Mouse (Mus musculus) embryonic stem cell, embryonic (primary cell): ENCODE measurements at regions not wholly inside any gene's neighbourhood (a gene's known extent, or its start where the extent isn't known, plus 50 kb on each side); places are given as distances from the start of the nearest gene placed in this dataset.

ENCODE experiments used
- CTCF ChIA-PET, 4 experiments: fragments of 300-600 bp in 2 of 4; fragments of 350-600 bp in 2 of 4; sonication (Branson Sonifier 250); formaldehyde crosslinking; loops; one replicate each; lab custom pipeline; 2022; ENCODE audit warnings: inconsistent platforms in 2 of 4; lab: Charles Lee
- POLR2A ChIA-PET, 4 experiments: fragments of 300-600 bp in 2 of 4; fragments of 350-600 bp in 2 of 4; sonication (Branson Sonifier 250); formaldehyde crosslinking; loops; one replicate each; lab custom pipeline; 2022; ENCODE audit warnings: antibody characterized with exemption in 4 of 4, inconsistent platforms in 1 of 4; lab: Charles Lee

DNA sequence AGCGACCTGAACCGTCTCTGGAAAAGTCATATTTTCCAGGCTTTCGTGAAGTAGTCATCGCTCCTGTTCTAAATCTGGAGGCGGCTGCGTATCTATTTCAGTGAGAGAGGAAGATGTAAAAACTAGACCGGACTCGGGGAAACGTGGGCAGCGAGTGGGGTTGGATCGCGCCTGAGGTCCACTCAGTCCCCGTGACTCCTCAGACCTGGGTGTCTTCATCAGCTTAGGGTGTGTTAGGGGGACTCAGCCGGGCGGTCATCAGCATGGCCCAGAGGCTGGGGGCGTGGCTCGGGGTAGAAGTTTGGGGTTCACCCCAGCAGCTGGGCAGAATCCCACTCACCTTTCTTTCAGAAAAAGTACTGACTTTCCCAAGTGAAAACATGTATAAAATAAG lies 85.6 kb upstream of the Arid1b start:
- ChIA-PET CTCF (no interaction called here), POLR2A (interaction anchor here in 2 of 4 experiments (0.6 to 1.5 kb wide), 2 partner anchors 38 to 91 kb away, joined by 4 read pairs; no protein-coding TSS in a partner anchor)

DNA sequence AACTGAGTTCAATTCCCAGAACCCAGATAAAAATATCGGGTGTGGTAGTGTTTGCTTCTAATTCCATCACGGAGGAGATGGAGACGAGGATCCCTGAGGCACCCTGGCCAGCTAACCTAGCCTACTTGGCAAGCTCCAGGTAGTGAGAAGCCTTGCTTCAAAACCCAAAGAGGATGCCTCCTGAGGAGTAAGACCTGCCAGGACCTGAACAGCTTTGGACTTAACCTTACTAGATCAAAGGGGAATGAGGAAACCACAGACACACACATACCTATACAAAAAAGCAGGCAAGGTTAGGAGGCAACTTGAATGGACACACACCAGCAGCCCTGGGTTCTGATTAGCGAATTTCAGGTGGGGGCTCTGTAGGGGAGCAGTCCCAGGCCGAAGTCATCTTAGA lies 84.0 kb upstream of the Arid1b start:
- ChIA-PET POLR2A (no interaction called here), CTCF (no interaction called here)

GRCm38 (mm10) chr17:4913001-4913400 lies 81.1 kb upstream of the Arid1b start:
- ChIA-PET CTCF (no interaction called here), POLR2A (no interaction called here)

DNA sequence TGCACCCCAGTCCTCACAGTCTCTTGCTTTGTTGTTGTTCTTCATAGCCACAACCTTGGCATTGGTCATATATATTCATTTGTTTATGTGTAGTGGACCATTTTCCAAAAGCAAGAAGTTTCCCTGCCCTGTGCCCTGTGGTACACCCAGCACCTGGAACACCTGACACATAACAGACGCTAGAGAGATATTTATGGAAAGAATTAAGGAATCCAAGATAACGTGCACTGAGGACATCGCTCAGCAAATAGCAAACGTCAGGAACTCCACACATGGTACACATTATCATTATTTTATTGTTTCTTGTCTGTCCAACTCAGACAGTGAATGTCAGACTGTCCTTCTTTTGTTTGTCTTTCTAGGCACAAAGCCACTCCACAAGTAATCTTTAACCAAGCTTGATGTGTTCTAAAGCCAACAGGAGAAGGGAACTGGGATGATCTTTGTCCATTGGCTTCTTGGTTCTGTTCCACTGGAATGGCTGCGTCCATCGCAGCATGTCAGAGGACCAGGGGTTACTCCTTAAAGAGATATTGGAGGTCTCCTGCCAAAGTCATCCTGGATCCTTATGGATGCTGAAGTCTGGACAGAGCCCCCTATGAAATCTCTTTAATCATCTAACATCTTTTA lies 74.2 kb upstream of the Arid1b start:
- CTCF ChIA-PET = no interaction called here
- POLR2A ChIA-PET = no interaction called here

DNA sequence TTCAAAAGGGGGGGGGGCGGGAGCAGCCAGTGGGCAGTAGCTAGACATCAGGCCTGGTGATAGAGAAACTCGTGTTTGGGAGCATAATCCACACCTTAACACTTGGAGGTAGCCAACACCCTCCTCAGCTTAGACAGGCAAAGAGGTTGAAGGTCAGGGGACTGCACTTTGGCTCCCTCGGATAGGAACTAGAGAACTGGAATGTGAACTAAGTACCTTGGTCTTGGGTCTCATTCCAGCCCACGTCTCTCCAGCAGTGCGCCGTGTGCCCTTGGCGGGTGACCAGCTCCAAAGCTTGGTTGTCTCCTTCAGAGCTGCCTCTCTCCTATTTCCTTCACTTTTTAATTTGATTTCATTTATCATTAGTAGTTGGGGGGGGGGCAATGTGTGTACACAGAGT lies 73.0 kb upstream of the Arid1b start:
- CTCF ChIA-PET = no interaction called here
- POLR2A ChIA-PET = interaction anchor here in 3 of 4 experiments (0.6 to 1.0 kb wide), 6 partner anchors 14 to 269 kb away, joined by 3 to 5 read pairs (median 3); no protein-coding TSS in a partner anchor

DNA sequence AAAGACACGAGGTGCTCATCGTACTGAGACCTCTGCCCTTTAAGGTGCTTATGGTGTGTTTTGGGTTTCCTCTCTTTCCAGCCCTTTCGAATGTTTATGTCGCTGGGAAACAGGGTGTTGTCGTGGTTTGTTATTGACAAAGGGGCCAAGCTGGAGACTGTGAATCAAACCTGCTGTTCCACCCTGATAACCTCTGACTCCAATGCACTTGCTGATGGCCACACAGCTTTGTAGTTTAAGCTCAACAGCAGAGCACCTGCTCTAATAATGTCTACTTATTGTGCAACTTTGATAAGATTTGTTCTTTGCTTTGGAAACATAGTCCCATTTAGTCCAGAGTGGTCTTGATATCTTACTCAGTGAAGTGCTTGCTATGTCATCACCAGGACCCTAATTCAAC lies 65.5 kb upstream of the Arid1b start:
- ChIA-PET POLR2A (interaction anchor here in 1 of 4 experiments (0.9 kb wide), 1 partner anchor 10 kb away, joined by 3 read pairs; no protein-coding TSS in a partner anchor), CTCF (no interaction called here)

DNA sequence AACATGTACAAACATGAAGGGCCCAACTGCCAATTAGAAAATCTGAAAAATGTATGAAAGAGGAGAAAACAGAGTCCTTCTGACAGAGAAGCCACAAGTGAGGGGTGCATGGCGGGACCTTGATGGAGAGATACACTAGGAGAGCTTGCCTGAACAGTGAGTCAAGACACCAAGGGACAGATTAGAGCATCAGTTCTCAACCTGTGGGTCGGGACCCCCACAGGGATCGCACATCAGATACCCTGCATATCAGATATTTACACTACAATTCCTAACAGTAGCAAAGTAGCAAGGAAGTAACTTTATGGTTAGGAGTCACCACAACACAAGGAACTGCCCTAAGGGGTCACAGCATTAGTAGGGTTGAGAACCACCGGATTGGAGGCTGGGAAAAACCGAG lies 58.9 kb upstream of the Arid1b start:
- ChIA-PET POLR2A (no interaction called here), CTCF (no interaction called here)

DNA sequence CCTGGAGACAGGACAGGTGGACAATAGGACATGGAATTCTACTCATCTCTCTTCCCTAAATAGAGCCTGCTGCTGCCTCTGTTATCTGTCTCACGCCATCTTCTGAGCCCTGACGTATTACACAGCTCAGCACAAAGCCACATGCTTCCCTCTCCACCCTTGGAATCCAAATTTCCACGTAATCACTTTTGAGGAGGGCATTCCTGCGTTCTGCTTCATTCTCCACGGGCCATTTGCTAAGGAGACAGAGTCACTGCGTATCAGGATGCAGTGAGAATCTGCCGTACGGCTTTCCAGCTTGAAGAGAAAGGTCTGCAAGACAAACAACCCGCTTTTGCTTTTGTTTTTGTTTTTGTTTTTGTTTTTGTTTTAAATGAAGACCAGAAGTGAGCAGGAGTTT lies 53.5 kb upstream of the Arid1b start:
- POLR2A ChIA-PET = interaction anchor here in 1 of 4 experiments (0.7 kb wide), 1 partner anchor 14 kb away, joined by 3 read pairs; no protein-coding TSS in a partner anchor

GRCm38 (mm10) chr17:4941286-4941800 lies 52.8 kb upstream of the Arid1b start:
- CTCF ChIA-PET = interaction anchor here in 1 of 4 experiments (0.7 kb wide), 1 partner anchor 10 kb away, joined by 5 read pairs; no protein-coding TSS in a partner anchor
- POLR2A ChIA-PET = interaction anchor here in 2 of 4 experiments (0.6 to 1.5 kb wide), 5 partner anchors 13 to 56 kb away, joined by 3 to 6 read pairs (median 3); partner anchors contain the start of gene Arid1b (in 1 of the 2)

More for the DNA sequence above, 53.5 kb upstream of the Arid1b start:
- CTCF ChIA-PET = interaction anchor here in 1 of 4 experiments (0.7 kb wide), 1 partner anchor 550 kb away, joined by 3 read pairs; no protein-coding TSS in a partner anchor

- CTCF ChIA-PET = interaction anchor here in 1 of 4 experiments (0.6 kb wide), 1 partner anchor 444 kb away, joined by 6 read pairs; no protein-coding TSS in a partner anchor
Measured at GRCm38 (mm10) chr17:4942868-4943267, 51.3 kb upstream of the Arid1b start.

More at GRCm38 (mm10) chr17:4942868-4943267, 51.3 kb upstream of the Arid1b start:
- POLR2A ChIA-PET = interaction anchor here in 2 of 4 experiments (1.3 to 1.5 kb wide), 2 partner anchors 51 to 54 kb away, joined by 3 to 4 read pairs; partner anchors contain the start of gene Arid1b (in 1 of the 2)
